Mouse (Mus musculus): ENCODE measurements around the gene Akr1b8. TPM values are rescaled to one million over a fixed set of nuclear protein-coding genes. Genes with fewer than 3 reads are reported as not detected.
A peak's percentile ranks its signal among the peaks of the same experiment; 100 is the strongest.
"Not testable (repeated sequence)": the region's sequence is repeated elsewhere in the genome, so short reads cannot be mapped to it uniquely, and the experiment has no call there.

Gene Akr1b8
- polyA plus RNA-seq, 1 experiment = 53.5 TPM

DNA sequence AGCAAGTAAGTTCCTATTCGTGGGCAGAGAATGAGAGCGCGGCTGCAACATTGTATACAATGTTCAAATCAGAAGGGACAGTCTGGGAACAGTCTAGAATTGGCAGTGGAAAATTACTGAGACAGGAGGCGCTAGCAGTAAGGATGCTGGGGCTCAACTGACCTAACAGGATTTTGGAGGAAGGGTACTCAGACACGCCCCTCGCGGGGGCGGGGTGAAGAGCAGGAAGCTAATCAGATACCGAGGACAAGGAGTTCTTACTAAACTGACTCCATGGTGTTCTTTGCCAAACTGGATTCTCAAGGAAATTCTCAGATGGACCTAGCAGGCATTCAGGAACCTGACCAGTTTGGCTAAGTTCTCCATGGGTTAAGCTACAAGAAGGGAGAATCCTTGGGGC lies 9.0 kb upstream of the Akr1b8 start:
- TF ChIP-seq CTCF (IDR thresholded peaks at IDR 0.05; ENCODE audit: borderline replicate concordance, insufficient read depth, low read length) (no peak), POLR2A (IDR thresholded peaks at IDR 0.05; ENCODE audit: low read depth, low read length) (no peak)
- Histone ChIP-seq H3K4me3 (ENCODE audit: insufficient read depth, low read length) (no peak overlapping the region), H3K4me1 (ENCODE audit: control insufficient read depth, insufficient read depth, low read length) (peaks cover 2% of the 10 kb centered on the region; the same call in 1 of the 2 replicates), H3K27ac (ENCODE audit: insufficient read depth, low read length) (no peak overlapping the region)

DNA sequence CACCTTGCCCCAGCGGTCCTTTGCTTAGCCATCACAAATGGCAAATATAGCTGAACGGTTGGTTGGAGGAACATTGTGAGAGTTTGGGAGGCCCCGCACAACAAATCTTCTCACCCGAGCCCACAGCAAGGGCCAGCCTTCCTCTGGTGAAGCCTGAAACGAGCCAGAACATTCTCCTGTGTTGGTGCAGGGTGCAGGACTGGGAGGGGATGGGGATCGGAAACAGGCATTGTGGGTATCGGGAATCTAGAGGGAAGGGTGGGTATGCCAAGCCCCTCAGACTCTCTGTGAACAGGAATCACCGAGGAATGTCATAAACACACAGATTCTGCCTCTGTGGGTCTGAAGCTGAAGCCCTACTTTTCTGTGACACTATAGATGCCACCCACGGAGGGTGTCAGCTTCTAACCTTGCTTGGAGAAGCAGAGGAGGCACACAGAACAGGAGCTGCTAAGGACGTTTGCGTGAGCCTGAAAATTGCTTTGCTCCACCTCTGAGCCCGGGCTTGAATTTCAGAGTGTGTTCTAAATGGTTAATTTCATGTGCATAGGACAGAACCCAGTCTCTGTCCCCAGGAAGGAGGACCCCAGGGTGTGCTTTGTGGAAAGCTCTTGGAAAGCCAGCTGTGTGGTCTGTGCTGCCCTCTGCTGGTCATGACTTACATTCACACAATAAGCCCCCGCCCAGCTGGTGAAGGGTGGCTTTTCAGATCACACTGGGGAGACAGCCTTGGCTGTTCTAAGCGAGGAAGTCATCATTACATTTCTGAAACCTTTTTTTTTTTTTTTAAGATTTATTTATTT lies 7.6 kb upstream of the Akr1b8 start:
- Histone ChIP-seq H3K4me1 (ENCODE audit: control insufficient read depth, insufficient read depth, low read length) (peaks cover 2% of the 10 kb centered on the region; the same call in 1 of the 2 replicates), H3K27ac (ENCODE audit: insufficient read depth, low read length) (no peak overlapping the region), H3K4me3 (ENCODE audit: insufficient read depth, low read length) (no peak overlapping the region)
- TF ChIP-seq CTCF (IDR thresholded peaks at IDR 0.05; ENCODE audit: borderline replicate concordance, insufficient read depth, low read length) (peak; percentile 82), POLR2A (IDR thresholded peaks at IDR 0.05; ENCODE audit: low read depth, low read length) (no peak)

DNA sequence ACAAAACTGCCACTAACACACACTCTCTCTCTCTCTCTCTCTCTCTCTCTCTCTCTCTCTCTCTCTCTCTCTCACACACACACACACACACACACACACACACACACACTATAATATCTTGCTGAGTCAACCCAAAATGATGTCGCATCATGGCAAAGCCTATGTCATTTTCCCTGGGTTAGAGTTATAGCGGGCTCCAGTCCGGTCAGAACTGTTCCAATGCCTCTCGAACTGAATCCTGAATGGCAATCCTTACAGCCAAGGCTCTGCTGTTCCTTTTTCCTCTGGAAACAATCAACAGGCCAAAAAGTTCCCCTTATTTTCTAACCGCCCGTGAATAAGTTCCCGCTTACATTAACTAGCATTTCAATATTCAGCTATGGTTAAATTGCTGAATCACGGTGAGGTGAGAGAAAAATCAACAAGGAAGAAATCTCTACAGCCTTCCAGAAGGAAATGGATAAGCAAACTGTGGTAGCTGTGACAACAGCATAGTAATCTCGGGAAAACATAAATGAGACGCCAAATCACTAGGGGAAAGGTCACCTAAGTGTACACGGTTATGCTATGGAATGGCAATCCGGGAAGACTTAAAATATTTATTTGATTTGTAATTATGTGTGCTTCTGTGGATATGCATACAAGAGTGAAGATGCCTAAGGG lies 3.8 kb upstream of the Akr1b8 start:
- no peak overlapping the region for H3K27ac ChIP-seq (ENCODE audit: insufficient read depth, low read length)
- TF ChIP-seq POLR2A (IDR thresholded peaks at IDR 0.05; ENCODE audit: low read depth, low read length) (no peak), CTCF (IDR thresholded peaks at IDR 0.05; ENCODE audit: borderline replicate concordance, insufficient read depth, low read length) (no peak)
- H3K4me1 ChIP-seq (ENCODE audit: control insufficient read depth, insufficient read depth, low read length) = peaks cover 4% of the 10 kb centered on the region
- H3K4me3 ChIP-seq (ENCODE audit: insufficient read depth, low read length) = no peak overlapping the region

DNA sequence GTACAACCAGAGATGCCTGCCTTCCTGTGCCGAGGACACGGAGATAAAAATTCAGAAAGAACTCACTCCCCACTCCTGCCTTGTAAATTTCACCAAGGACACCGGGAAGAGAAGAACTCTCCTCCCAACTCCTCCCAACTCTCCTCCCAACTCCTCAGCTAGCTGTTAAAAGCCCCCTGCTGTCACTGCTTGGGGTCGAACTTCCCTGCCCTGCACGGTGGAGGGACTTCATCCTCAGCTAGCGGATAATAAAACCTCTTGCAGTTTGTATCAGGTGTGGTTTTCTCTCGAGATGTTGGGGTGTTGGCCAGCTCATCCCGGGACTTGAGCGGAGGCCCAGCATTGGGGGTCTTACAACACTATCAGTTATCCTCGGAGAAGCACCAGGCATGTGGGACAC lies 2.4 kb upstream of the Akr1b8 start:
- not testable (repeated sequence) for H3K4me3 ChIP-seq (ENCODE audit: insufficient read depth, low read length); H3K4me1 ChIP-seq (ENCODE audit: control insufficient read depth, insufficient read depth, low read length); H3K27ac ChIP-seq (ENCODE audit: insufficient read depth, low read length)

DNA sequence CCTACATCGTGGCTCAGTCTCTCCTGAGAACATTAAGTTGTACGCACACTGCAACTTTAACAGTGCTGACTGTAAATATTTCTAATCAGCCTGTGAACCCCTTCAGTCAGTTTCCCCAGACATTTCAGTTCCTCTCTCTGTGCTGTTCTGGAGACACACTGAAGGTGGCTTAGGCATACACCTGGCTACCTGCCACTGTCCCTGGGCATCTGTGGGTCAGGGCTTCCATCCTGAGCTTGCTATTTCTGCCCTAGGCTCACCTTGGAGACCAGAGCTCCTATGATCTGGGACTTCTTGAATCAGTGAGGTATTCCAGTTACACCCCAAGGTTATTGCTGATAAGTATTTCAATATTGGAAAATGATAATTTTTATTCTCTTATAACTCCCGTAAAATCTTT lies 1.5 kb upstream of the Akr1b8 start:
- H3K4me1 ChIP-seq (ENCODE audit: control insufficient read depth, insufficient read depth, low read length) = peaks cover 7% of the 10 kb centered on the region
- TF ChIP-seq CTCF (IDR thresholded peaks at IDR 0.05; ENCODE audit: borderline replicate concordance, insufficient read depth, low read length) (no peak), POLR2A (IDR thresholded peaks at IDR 0.05; ENCODE audit: low read depth, low read length) (no peak)
- no peak overlapping the region for H3K27ac ChIP-seq (ENCODE audit: insufficient read depth, low read length)
- no peak overlapping the region for H3K4me3 ChIP-seq (ENCODE audit: insufficient read depth, low read length)

DNA sequence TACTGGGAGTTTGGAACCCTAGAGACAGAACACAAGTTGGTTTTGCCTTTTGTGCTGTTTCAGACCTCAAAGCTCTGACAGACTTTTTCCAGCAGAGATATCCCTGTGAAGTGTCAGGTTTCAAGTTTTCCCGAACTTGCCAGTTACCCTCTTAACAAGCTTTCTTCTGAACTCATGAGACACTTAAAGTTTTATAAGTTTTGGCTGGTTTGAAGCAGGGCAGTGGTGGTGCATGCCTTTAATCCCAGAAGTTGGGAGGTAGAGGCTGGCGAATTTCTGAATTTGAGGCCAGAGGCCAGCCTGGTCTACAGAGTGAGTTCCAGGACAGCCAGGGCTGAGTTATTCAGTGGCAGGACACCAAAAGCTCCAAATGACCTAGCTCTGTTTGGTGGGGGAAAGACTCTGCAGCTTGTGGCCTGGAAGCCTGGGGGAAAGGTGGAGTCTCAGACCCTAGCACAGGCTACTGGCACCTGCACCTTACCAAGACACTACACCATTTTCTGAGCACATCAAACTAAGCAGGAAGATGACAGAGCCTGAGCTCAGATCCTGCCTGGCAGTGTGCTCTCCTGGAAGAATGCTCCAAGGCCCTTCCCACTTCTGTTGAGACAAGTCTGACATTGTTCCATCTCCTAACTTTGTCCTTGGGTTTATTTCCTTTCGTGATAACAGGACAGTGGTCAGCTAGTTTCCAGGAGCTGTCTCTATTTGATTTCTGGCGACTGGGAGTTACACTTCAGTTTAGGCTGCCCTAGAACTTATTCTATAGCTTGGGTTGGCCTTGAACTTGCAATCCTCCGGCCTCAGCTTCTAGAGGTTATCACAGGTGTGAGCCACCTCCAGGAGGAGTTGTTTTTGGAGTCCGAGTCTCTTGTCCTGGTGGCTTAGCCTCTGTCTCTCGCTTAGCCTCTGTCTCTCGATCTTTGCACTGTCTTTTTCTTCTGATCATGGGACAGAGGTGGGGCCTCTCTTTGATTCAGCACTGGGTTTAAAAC lies 732 bp downstream of the Akr1b8 start:
- TF ChIP-seq CTCF (IDR thresholded peaks at IDR 0.05; ENCODE audit: borderline replicate concordance, insufficient read depth, low read length) = no peak
- no peak for TF ChIP-seq POLR2A (IDR thresholded peaks at IDR 0.05; ENCODE audit: low read depth, low read length)
- Histone ChIP-seq H3K4me3 (ENCODE audit: insufficient read depth, low read length) (peak overlapping the region; percentile 48), H3K4me1 (ENCODE audit: control insufficient read depth, insufficient read depth, low read length) (peaks cover 7% of the 10 kb centered on the region), H3K27ac (ENCODE audit: insufficient read depth, low read length) (peak overlapping the region; percentile 91)

DNA sequence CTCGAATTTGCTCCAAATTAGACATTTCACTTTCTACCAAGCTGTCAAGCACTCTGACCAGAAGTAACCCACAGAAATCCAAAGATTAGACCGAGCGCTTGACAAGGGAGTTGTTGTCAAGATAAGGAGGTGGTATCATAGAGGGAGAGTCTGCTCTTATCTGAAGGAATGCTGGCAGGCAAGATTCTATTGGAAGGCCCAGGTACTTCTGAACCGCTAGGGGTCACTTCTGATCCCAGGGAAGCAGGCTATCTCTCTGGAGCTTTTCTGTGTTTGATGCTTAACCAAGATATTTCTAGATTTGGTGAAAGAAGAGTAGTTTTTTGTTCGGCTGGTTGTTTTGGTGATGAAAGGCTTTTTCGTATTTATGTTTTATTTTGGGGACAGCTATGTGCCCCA lies 1.4 kb downstream of the Akr1b8 start:
- Histone ChIP-seq H3K4me3 (ENCODE audit: insufficient read depth, low read length) (no peak overlapping the region), H3K27ac (ENCODE audit: insufficient read depth, low read length) (no peak overlapping the region), H3K4me1 (ENCODE audit: control insufficient read depth, insufficient read depth, low read length) (peaks cover 7% of the 10 kb centered on the region)
- TF ChIP-seq CTCF (IDR thresholded peaks at IDR 0.05; ENCODE audit: borderline replicate concordance, insufficient read depth, low read length) = no peak
- no peak for TF ChIP-seq POLR2A (IDR thresholded peaks at IDR 0.05; ENCODE audit: low read depth, low read length)

DNA sequence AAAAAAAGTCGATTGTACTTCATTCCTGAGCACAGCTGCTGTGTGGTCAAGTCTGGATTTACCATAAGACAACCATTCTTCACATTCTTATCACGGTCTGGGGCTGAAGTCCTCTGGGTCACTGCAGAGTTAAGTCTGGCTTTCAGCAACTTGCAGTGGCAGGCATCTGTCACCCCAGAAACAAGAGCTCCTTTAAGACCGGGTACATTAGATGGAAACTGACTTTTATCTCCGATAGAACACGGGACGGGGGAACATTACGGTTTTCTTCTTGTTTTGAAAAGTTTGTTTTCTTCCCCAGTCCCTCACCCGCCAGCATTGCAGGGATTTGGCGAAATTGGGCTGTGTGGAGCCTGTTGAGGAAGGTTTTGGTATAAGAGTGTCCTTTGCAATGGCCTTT lies 1.9 kb downstream of the Akr1b8 start:
- Histone ChIP-seq H3K4me3 (ENCODE audit: insufficient read depth, low read length) (no peak overlapping the region), H3K27ac (ENCODE audit: insufficient read depth, low read length) (no peak overlapping the region), H3K4me1 (ENCODE audit: control insufficient read depth, insufficient read depth, low read length) (peaks cover 7% of the 10 kb centered on the region)
- no peak for TF ChIP-seq POLR2A (IDR thresholded peaks at IDR 0.05; ENCODE audit: low read depth, low read length)
- TF ChIP-seq CTCF (IDR thresholded peaks at IDR 0.05; ENCODE audit: borderline replicate concordance, insufficient read depth, low read length) = no peak

DNA sequence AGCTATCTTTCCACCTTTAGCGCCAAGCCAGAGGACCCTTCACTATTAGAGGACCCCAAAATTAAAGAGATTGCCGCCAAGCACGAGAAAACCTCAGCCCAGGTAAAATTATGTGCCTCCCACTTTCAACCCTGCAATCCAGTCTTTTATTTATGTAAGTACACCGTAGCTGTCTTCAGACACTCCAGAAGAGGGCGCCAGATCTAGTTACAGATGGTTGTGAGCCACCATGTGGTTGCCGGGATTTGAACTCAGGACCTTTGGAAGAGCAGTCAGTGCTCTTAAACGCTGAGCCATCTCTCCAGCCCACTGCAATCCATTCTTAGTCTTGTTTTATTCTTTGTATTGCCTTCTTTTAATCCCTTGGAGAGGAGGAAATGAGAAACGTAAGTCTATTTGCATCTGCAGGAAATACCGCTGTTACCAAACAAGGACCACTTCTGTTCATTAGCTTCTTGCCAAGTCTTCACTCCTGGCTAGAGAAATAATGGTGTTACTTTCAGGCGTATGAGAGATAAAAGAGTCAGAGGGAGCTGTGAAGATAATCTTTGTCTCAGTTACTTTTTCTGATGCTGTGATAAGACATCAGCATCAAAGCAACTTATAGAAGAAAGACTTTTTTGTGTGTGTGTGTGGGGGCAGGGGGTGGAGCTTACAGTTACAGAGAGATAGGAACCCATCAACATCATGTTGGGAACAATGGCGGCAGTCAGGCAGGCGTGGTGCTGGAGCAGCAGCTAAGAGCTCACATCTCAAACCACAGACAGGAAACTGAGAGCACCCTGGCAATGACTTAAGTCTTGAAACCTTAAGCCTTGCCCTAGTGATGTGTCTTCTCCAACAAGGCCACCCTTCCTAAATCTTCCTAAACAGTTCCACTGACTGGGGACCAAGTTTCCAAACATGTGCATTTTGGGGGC lies 10.6 kb downstream of the Akr1b8 start:
- TF ChIP-seq CTCF (IDR thresholded peaks at IDR 0.05; ENCODE audit: borderline replicate concordance, insufficient read depth, low read length) = no peak
- no peak for TF ChIP-seq POLR2A (IDR thresholded peaks at IDR 0.05; ENCODE audit: low read depth, low read length)
- H3K4me1 ChIP-seq (ENCODE audit: control insufficient read depth, insufficient read depth, low read length) = no peaks in the 10 kb centered on the region
- H3K27ac ChIP-seq (ENCODE audit: insufficient read depth, low read length) = no peak overlapping the region
- no peak overlapping the region for H3K4me3 ChIP-seq (ENCODE audit: insufficient read depth, low read length)

Data from embryonic fibroblast, embryonic 13.5 days (primary cell).